8 mouse cellular contexts compared by ENCODE assay signal in the genomic region with DNA sequence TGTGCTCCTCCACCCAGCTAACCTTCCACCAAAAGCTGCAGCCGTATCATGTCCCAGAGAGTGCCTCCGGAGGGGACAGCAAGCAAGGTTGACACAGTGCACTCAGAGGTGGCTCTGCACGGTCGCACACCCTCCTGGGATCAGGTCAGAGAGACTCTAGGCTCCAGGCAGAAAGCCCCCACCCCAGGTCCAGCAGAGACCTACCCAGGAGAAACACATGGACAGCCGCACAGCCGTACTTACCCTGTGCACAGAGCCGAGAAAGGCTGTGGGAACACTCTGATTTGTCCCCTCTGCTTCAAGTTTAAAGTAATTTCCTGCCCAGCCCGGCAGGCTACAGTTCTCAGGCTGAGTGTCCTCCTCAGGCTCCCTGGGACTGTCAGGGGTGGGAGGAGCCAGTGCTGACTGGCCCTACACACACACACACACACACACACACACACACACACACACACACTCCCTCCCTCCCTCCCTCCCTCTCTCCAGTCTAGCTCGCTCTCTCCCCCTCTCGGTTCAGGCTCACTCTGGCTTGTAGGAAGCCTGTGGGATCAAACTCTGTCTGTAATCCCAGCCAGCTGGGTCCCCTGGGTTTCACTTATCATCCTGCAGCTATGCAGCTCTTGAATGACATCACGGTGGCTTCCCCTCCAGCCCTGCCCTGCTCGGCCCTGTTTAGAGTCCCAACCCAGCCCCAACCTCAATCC.
DNase-seq lines count a peak whose midpoint lies in the region; ATAC-seq lines count a peak whose summit lies in the region.

No protein-coding gene starts in this region.

- H3K4me2 ChIP-seq in forebrain, embryonic 12.5 days: peak overlapping the region; percentile 19; the same call in 1 of the 2 replicates

- H3K36me3 ChIP-seq in forebrain, embryonic 12.5 days (replicated peaks): no peaks in the 10 kb centered on the region

- peak; percentile 87 for DNase-seq in 3134 (ENCODE audit: extremely low read depth, insufficient read length, low spot score)
- DNase-seq in adrenal gland, adult (ENCODE audit: inconsistent age in 2 of 2, low spot score in 1 of 2): peak; percentile 83 to 92
- peak; percentile 95 for DNase-seq in heart, postnatal 10 days
- peak; percentile 86 to 93 for DNase-seq in kidney, postnatal 25 days
- DNase-seq in lung, postnatal 10 days: peak; percentile 88
- peak; percentile 74 for DNase-seq in retina, embryonic 14.5 days (ENCODE audit: low spot score)
- DNase-seq in spleen, postnatal 14 days (ENCODE audit: low spot score in 2 of 2): no peak

- peak; percentile 78 for ATAC-seq in forebrain, embryonic 12.5 days (ENCODE audit: low FRiP score)

- intact Hi-C loops in heart, postnatal 10 days (cut with DNase I): loop anchor here (2.0 kb wide), 2 partner anchors 20 to 40 kb away; no protein-coding TSS in a partner anchor

- H3K9me3 ChIP-seq in forebrain, embryonic 12.5 days: no peaks in the 10 kb centered on the region

- H3K4me3 ChIP-seq in forebrain, embryonic 12.5 days (replicated peaks): no peak overlapping the region

- no peak overlapping the region; the same call in 1 of the 2 replicates for H3K9ac ChIP-seq in forebrain, embryonic 12.5 days

- 18% methylated on average over 12 of the region's 12 CpGs for WGBS in forebrain, embryonic 12.5 days

- peaks cover 18% of the 10 kb centered on the region for H3K4me1 ChIP-seq in forebrain, embryonic 12.5 days

- peaks cover 4% of the 10 kb centered on the region; the same call in 1 of the 2 replicates for H3K27me3 ChIP-seq in forebrain, embryonic 12.5 days

- 0 out of 2 replicates have a peak overlapping the region, but pooled peaks have one; percentile 53 for H3K27ac ChIP-seq in forebrain, embryonic 12.5 days

Comparison
In these comparisons a context has a peak if more than half of its experiments do, and no peak if none do; other contexts are left out.
1. DNase-seq: peak in 3134 (single experiment), adrenal gland, adult (2 of 2), heart, postnatal 10 days (2 of 2), kidney, postnatal 25 days (2 of 2), lung, postnatal 10 days (single experiment) and retina, embryonic 14.5 days (single experiment); none in spleen, postnatal 14 days (0 of 2).